Mouse (Mus musculus): ENCODE measurements around the gene Arl4c.
"Not testable (repeated sequence)": the region's sequence is repeated elsewhere in the genome, so short reads cannot be mapped to it uniquely, and the experiment has no call there.

DNA sequence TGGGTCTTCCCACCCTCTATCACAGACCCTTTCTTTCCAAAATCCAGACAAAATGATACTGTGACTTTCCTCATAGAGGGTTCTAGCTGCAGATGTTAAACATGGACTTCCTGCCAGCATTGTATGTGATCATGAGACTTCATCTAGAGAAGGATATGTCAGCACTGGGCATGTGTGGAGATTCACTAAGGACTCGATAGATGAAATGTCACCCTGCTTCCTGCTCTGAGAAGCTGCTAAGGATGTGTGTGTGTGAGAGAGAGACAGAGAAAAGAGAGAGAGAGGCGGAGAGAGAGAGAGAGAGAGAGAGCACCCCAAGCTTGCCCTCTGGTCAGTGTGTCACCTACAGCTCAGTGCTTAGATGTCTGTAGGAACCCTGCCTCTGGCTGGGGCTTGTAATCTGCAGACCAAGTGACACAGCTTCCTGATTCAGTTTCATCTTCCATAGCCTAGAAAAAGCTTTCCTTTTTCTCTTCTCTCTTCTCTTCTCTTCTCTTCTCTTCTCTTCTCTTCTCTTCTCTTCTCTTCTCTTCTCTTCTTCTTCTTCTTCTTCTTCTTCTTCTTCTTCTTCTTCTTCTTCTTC is 65.4 kb downstream of the Arl4c start:
- not testable (repeated sequence) for TF ChIP-seq TAL1, GATA1 (IDR thresholded peaks at IDR 0.05; ENCODE audit: low read length)
